Mouse (Mus musculus): ENCODE results near the gene A930033H14Rik. TPM values are rescaled to one million over a fixed set of nuclear protein-coding genes. Genes with fewer than 3 reads are reported as not detected.

Gene A930033H14Rik
- total RNA-seq, 2 experiments from 2014 or later = 6.0 to 6.6 TPM

- peak; percentile 34 for DNase-seq
These were observed 20.6 kb downstream of the A930033H14Rik start for GRCm38 (mm10) chr10:69192266-69192665.

DNA sequence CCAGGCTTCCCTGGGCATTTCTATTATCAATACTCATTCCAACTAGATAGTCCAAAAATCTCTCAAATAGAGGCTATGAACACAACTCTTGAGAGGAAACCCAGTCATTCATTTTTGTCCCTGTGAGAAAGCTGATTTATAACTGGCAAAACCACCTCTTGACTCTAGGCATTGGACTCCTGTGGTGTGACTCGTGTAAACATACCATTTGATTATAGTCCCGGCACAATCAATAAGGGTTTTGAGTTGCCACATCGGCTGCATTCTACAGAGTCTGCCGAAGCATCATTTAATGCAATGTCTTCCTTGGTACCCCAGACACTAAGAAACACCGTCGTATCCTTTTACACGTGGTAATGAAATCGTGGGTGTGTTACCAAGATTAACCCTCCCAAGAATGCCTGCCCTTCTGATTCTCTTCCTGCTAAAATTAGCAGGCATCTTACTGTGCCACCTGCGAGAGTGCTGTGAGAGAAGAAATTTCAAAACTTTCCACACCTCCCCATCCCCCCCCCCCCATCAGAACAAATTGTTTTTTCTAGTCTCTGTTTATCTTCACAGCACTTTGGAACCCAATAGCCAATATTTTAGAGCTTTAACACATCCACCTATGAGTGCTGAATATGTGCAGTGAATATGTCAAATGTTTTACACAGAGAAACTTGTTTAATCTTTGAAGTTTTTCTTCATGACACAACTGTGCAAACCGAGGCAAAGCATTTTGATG lies 22.3 kb downstream of the A930033H14Rik start:
- DNase-seq = no peak

DNA sequence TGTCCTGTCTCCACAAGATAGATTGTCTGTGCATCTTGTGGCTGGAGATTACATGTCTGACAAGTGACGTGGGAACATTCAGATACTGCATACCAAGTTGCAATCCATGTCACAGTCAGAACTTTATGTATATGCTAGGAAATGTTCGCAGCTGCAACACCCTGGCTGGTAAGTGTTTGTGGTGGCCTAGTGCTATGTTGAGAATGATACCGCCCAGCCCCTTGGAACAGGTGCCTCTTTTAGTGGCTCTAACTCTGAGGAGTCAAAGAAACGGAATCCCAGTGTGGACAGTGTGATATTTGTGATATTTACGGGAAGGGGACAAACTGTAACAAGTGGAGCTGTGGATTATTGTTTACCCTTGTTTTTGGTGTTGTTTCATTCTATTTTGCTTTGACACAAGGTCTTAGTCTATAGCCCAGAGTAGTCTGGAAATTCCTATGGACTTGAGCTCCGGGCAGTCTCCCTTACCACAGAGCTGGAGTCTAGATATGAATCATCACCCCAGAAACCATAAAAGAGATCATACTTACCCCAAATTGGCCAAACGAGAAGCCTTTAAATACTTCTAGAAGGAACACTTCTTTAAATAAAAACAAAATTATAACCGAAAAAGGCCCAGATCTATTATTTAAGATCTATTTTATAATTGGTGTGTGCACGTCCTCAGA lies 25.0 kb downstream of the A930033H14Rik start:
- no peak for DNase-seq

DNA sequence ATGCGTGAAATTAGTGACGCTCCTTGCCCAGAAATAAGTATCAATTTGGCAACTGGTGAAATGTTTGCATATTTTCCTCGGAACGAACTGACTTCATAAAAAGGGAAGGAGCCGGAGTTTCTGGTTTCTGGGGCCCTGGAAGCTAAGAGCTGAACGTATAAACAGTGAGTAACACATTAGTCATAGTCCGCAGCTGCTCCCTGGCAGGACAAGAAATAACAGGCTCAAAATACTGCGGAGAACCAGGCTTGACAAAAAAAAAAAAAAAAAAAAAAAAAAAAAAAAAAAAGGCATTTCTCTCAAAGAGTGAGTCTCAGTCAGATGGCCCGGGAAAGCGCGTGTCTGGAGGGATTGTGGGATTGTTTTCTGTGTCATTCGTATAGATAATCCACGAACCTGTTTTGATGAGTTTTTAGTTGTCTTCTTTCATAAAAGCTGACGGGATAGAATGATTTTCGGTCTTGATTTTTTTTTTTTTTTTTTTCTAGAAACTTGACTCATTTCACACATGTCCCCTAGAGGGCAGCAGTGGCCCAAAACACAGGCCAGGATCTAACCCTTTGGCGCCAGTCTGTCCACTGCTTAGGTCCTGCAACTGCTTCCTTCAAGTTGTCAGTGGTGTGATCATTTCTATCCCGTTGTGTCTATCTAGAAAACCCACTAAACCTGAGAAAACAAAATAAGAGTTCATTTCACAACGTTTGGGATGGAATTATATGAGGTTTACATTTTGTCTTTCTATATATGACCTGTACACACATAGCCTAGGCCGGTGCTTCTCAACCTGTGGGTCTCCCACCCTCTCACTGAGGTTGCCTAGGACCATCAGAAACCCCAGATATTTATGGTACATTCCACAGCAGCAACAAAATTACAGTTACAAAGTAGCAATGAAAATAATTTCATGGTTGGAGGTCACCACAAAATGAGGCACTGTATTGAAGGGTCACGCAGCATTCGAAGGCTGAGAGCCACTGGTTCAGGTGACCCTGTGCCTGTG lies 26.7 kb downstream of the A930033H14Rik start:
- peak; percentile 82 for DNase-seq

- DNase-seq = peak; percentile 28
These were observed 27.5 kb downstream of the A930033H14Rik start for GRCm38 (mm10) chr10:69185431-69185830.

GRCm38 (mm10) chr10:69184903-69185302 lies 28.0 kb downstream of the A930033H14Rik start:
- no peak for DNase-seq

- DNase-seq = no peak
These were observed 31.9 kb downstream of the A930033H14Rik start for GRCm38 (mm10) chr10:69180997-69181396.

DNA sequence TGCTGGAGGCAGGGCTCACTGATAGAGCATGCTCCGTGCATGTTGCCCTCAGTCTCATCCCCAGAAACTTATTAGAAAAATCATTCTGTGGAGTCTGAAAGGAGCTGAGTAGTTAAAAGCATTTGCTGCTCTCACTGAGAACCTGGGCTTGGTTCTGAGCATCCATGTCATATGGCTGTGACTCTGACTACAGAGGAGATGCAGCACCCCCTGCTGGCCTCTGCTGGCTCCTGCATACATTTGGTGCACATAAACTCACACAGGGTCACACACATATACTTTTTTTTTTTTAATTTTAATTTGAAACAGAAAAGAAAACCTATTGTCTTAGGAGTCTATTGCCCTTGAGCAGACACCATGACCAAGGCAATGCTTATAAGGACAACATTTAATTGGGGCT lies 33.6 kb downstream of the A930033H14Rik start:
- DNase-seq = no peak

GRCm38 (mm10) chr10:69176116-69176515 lies 36.8 kb downstream of the A930033H14Rik start:
- DNase-seq = no peak

DNA sequence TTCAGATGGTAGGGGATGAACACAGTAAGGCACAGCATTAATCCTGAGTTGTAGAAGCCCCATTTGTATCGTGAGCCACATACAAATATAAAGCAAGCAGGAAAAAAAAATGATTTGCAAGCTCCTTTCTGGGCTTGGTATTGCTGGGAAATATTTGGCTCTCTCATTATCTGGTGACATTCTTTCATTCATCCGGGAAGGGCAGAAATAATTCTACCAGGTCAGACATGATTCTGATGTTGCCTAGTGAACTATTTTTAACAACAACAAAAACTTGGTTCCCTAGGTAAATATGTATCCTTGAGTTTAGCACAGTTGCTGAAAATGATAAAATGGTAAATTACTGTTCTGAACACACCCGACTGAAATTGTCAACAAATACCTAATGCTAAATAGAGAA lies 40.5 kb downstream of the A930033H14Rik start:
- DNase-seq = no peak

GRCm38 (mm10) chr10:69166514-69166913 lies 46.4 kb downstream of the A930033H14Rik start:
- DNase-seq = no peak

- no peak for DNase-seq
These were observed 47.1 kb downstream of the A930033H14Rik start for GRCm38 (mm10) chr10:69165847-69166246.

DNA sequence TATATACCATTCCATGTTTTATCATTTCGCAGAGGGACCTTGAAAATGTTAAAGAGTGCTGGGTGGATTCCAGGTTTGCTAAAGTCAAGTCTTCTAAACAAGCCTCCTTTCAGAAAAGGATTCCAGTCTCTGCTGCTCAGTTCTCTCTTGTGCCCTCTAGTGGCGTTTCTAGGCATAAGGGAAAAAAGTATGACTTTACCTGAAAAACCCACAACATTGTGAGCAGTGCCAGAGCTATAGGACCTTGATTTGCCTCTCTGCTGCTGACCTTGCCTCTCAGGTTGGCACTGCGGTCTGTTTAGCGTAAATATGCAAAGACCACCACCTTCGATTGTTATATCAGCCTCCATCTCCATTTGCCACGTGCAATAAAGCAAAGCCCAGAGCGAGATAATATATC lies 47.8 kb downstream of the A930033H14Rik start:
- peak; percentile 31 for DNase-seq

DNA sequence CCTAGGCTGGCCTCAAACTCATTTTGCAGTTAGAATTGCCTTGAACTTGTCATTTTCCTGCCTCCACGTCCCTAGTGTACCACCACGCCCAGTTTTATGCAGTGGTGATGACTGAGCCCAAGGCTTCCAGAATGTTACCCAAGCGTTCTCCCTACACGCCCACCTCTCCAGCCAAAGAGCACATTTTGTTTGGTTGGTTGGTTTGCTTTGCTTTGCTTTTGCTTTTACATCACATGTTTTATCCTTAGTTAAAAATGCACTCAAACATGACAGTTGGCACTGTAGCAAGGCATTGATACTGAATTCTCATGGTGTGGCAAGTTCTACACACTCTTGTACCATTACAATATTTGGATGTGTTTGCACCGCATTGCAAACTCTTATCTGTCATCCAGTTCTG lies 49.7 kb downstream of the A930033H14Rik start:
- DNase-seq = no peak

GRCm38 (mm10) chr10:69162577-69162976 lies 50.3 kb downstream of the A930033H14Rik start:
- DNase-seq = no peak

DNA sequence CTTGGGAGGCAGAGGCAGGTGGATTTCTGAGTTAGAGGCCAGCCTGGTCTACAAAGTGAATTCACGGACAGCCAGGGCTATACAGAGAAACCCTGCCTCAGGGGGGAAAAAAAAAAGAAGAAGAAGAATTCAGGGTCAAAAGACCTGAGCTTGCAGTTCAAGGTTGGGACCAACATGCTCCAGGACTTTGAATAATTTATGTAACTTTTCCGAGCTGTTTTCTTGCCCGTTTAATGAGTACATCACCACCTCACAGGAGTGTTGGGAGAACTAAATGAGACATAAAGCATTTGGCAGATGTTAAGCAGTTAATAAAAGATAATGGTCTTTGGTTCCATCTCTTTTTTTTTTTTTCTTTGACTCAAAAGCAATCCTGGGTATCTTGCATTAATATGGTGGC lies 51.4 kb downstream of the A930033H14Rik start:
- no peak for DNase-seq

GRCm38 (mm10) chr10:69160877-69161276 lies 52.0 kb downstream of the A930033H14Rik start:
- DNase-seq = no peak

Other genes starting within 250 kb of the A930033H14Rik start
- 10 to 100 TPM; 46.7 to 59.7 TPM for gene Rhobtb1, start 61.7 kb downstream of the A930033H14Rik start, total RNA-seq (2021)
- 100 to 1,000 TPM; 130 to 136 TPM for gene Cdk1, start 139.8 kb upstream of the A930033H14Rik start, total RNA-seq (2021)
- gene Ank3, start 185.7 kb upstream of the A930033H14Rik start, total RNA-seq (2021) = 10 to 100 TPM; 84.2 to 92.8 TPM

All from heart, postnatal 4 days (tissue).